Comparison of ENCODE assay signal across 9 mouse cellular contexts in genomic region chr9:46112246-46112645, GRCm38 (mm10).
A peak's percentile ranks its signal among the peaks of the same experiment; 100 is the strongest.
DNase-seq lines count a peak whose midpoint lies in the region; ATAC-seq and TF ChIP-seq lines count a peak whose summit lies in the region.
"Had no signal": no experiment of that assay in that cellular context is flagged by ENCODE, and none has a peak within 500 bp of the region (broad histone marks: within the 10 kb centered on the region; RNA-seq: fewer than 3 reads in every experiment).

No protein-coding gene starts in this region.

- no peaks in the 10 kb centered on the region for H3K9me3 ChIP-seq in kidney, embryonic 15.5 days (replicated peaks)
- no peaks in the 10 kb centered on the region for H3K9me3 ChIP-seq in kidney, embryonic 14.5 days (ENCODE audit: control insufficient read depth, low read length)
- H3K9me3 ChIP-seq in embryonic facial prominence, embryonic 10.5 days: no peaks in the 10 kb centered on the region
- H3K9me3 ChIP-seq: neural tube, embryonic 13.5 days had no signal

- H3K9ac ChIP-seq in kidney, embryonic 15.5 days: no peak overlapping the region
- H3K9ac ChIP-seq in kidney, embryonic 14.5 days (ENCODE audit: low read depth, low read length): no peak overlapping the region
- H3K9ac ChIP-seq: neural tube, embryonic 13.5 days had no signal

- H3K4me2 ChIP-seq in kidney, embryonic 15.5 days: no peak overlapping the region
- no peak overlapping the region for H3K4me2 ChIP-seq in kidney, embryonic 14.5 days (replicated peaks; ENCODE audit: low read depth, low read length)
- H3K4me2 ChIP-seq: neural tube, embryonic 13.5 days had no signal

- DNase-seq in embryonic facial prominence, embryonic 10.5 days (ENCODE audit: low spot score): no peak
- peak; percentile 56 to 57 for DNase-seq in heart, postnatal 14 days
- peak; percentile 87 for DNase-seq in lung, postnatal 36 days
- DNase-seq in thymus, postnatal 4 days: no peak
- DNase-seq in cerebellum, adult 2 months: no peak
- no peak for DNase-seq in layer of hippocampus, postnatal 14 days (ENCODE audit: low spot score in 2 of 2)

- no peak overlapping the region for H3K4me3 ChIP-seq in kidney, embryonic 15.5 days (replicated peaks)
- H3K4me3 ChIP-seq in kidney, embryonic 14.5 days (ENCODE audit: low read length): no peak overlapping the region
- H3K4me3 ChIP-seq in embryonic facial prominence, embryonic 10.5 days: no peak overlapping the region
- no peak overlapping the region for H3K4me3 ChIP-seq in cerebellum, adult 2 months (replicated peaks; ENCODE audit: insufficient read depth, low read depth, low read length)
- H3K4me3 ChIP-seq: neural tube, embryonic 13.5 days had no signal

- peak overlapping the region; percentile 32 for H3K27ac ChIP-seq in kidney, embryonic 15.5 days
- no peak overlapping the region for H3K27ac ChIP-seq in kidney, embryonic 14.5 days (ENCODE audit: low read depth, low read length)
- H3K27ac ChIP-seq in embryonic facial prominence, embryonic 10.5 days (replicated peaks): peak overlapping the region; percentile 69; the same call in 1 of the 2 replicates
- no peak overlapping the region for H3K27ac ChIP-seq in cerebellum, adult 2 months (ENCODE audit: insufficient read depth, low read length)
- H3K27ac ChIP-seq: neural tube, embryonic 13.5 days had no signal

- 40% methylated on average over 5 of the region's 5 CpGs for WGBS in kidney, embryonic 15.5 days
- WGBS in kidney, embryonic 14.5 days: 65% methylated on average over 5 of the region's 5 CpGs
- WGBS in embryonic facial prominence, embryonic 10.5 days: 77% methylated on average over 5 of the region's 5 CpGs
- 61% methylated on average over 5 of the region's 5 CpGs for WGBS in cerebellum, adult 2 months

- intact Hi-C loops in heart, postnatal 14 days (cut with DNase I): no loop called here

- no peak for TF ChIP-seq POLR2A in cerebellum, adult 2 months (IDR thresholded peaks at IDR 0.05; ENCODE audit: borderline replicate concordance, insufficient read depth, low read length)

- 0 out of 2 replicates have a peak, but pooled peaks have one; percentile 46 for ATAC-seq in kidney, embryonic 15.5 days (replicated peaks; ENCODE audit: low FRiP score)
- no peak for ATAC-seq in kidney, embryonic 14.5 days (ENCODE audit: low FRiP score, low TSS enrichment)

- H3K36me3 ChIP-seq in kidney, embryonic 15.5 days: no peaks in the 10 kb centered on the region
- no peaks in the 10 kb centered on the region for H3K36me3 ChIP-seq in kidney, embryonic 14.5 days (ENCODE audit: control insufficient read depth, insufficient read depth, low read length)
- H3K36me3 ChIP-seq in embryonic facial prominence, embryonic 10.5 days (replicated peaks): no peaks in the 10 kb centered on the region
- H3K36me3 ChIP-seq: neural tube, embryonic 13.5 days had no signal

- peaks cover 58% of the 10 kb centered on the region for H3K4me1 ChIP-seq in kidney, embryonic 15.5 days
- H3K4me1 ChIP-seq in kidney, embryonic 14.5 days (ENCODE audit: control insufficient read depth, insufficient read depth, low read length): peaks cover 48% of the 10 kb centered on the region
- peaks cover 41% of the 10 kb centered on the region for H3K4me1 ChIP-seq in embryonic facial prominence, embryonic 10.5 days
- H3K4me1 ChIP-seq in cerebellum, adult 2 months (ENCODE audit: control insufficient read depth, insufficient read depth, low read length): peaks cover 10% of the 10 kb centered on the region

- no peak for TF ChIP-seq CTCF in cerebellum, adult 2 months (IDR thresholded peaks at IDR 0.05; ENCODE audit: borderline replicate concordance, insufficient read depth, low read depth, low read length)

- no peaks in the 10 kb centered on the region for H3K27me3 ChIP-seq in kidney, embryonic 15.5 days
- H3K27me3 ChIP-seq in kidney, embryonic 14.5 days (ENCODE audit: control insufficient read depth, insufficient read depth, low read length): no peaks in the 10 kb centered on the region
- H3K27me3 ChIP-seq in embryonic facial prominence, embryonic 10.5 days (replicated peaks; ENCODE audit: low read depth, poor library complexity, severe bottlenecking): no peaks in the 10 kb centered on the region
- no peaks in the 10 kb centered on the region for H3K27me3 ChIP-seq in cerebellum, adult 2 months (ENCODE audit: control insufficient read depth, insufficient read depth, low read length)
- H3K27me3 ChIP-seq: neural tube, embryonic 13.5 days had no signal

Comparison
In these comparisons a context has a peak if more than half of its experiments do, and no peak if none do; other contexts are left out.
1. H3K27ac ChIP-seq: peak in kidney, embryonic 15.5 days (single experiment) and embryonic facial prominence, embryonic 10.5 days (single experiment); none in kidney, embryonic 14.5 days (single experiment) and cerebellum, adult 2 months (single experiment).
2. DNase-seq: peak in heart, postnatal 14 days (2 of 2) and lung, postnatal 36 days (single experiment); none in embryonic facial prominence, embryonic 10.5 days (single experiment), thymus, postnatal 4 days (single experiment), cerebellum, adult 2 months (0 of 2) and layer of hippocampus, postnatal 14 days (0 of 2).